Mouse (Mus musculus) spleen, postnatal 14 days (tissue): ENCODE measurements around the gene Mpp4.

Experiments used
- DNase-seq, 2 experiments: peaks; one replicate each; pipeline ENCODE4 v3.0.0; 2021 to 2022; ENCODE audit warnings: low spot score in 2 of 2

Gene Mpp4

DNA sequence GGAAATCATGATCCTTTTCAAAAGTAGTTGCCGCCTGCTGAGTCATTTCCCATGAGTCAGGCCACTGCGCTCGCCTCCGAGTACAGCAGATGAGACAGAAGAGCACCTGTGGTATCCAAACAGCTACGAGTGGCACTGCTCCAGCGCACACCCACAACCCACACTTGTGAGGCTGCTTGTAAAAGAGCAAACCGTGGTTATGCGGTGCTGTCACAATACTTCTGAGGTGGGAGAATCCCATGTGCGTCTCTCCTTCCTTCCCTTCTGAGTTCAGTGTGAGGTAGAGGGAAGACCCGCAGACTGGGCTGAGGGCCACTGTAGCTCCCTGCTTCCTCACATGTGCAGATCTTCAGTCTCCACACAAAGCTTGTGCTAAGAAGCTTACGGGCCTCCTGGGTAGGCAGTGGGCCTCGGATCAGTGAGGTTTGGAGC, at the start of gene Mpp4:
Gene Mpp4 (minus strand): TSS at position 360 of the 432 bp plus-strand sequence.
- no peak for DNase-seq

DNA sequence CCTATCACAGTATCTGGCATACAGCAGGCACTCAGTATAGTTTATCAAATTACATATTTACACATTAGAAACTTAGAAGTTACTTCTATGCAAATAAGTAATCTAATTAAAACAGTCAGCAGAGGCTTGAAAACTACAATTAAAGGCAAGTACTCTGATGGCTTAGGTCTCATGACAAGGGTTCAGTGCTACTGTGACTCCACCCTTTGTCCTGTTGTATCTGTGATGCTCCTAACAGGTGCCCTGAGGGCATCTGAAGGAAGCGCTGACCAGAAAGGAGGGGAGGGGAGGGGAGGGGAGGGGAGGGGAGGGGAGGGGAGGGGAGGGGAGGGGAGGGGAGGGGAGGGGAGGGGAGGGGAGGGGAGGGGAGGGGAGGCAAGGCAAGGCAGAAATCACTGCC, 49.8 kb upstream of the Mpp4 start:
- no peak for DNase-seq

DNA sequence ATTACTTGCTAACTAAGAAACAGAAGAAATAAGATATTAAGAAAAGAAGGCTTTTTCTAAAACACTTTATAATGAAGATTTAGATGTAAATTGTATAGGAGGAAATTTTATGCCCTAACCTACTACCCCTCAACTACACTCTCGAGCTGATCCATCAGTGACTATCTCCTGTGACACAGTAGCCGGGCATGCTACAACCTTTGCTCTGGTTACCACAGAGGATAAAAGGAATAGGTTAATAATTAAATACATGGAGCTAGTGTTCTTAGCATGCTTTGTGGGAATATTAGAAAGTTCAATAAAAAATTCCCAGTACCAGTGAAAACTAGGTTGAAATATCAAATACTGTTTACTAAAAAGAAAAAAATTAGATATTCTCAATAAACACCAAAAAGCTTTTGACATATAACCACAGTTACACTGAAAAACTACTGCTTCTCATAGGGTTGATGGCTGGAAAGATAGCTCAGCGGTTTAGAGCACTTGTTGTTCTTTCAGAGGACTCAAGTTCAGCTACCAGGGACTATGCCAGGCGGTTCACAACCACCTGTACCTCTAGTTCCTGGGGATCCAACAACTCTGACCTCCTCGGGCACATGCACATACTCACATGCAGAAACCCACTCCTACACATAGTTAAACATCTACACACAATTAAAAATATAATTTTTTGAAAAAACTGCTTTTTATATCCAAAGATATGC, 49.0 kb upstream of the Mpp4 start:
- no peak for DNase-seq

DNA sequence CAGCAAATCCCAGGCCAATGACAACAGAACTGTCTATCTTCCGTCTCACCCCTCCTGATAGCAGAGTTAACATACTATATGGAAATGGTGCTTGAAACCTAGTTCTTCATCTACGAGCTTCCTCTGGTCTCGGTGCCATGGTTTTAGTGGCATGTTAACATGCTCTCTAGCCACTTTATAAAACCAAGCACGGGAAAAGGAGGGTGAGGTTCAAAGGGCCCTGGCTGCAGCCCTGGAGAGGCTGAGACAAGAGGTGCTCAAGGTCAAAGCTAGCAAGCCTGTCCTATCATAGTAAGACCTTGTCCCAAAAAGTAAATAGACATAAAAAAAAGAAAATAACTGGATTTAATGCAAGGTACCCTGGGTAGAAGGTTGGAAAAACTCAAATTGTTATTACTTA, 48.5 kb upstream of the Mpp4 start:
- DNase-seq, result no peak

DNA sequence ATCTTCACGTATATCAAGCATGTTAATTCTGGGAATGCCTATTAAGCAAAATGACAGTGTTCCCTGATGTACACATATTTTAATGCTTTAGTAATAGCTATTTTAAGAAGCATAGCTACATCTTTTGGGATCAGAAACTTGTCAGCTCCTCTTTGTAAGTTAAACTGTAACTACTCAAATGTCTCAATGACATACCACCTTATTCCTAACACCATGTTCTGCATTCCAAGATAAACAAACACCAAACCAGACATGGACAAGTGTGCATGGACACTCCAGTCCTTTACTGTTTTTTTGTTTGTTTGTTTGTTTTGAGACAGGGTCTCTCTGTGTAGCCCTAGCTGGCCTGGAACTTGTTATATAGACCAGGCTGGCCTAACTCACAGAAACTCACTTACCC, 45.1 kb upstream of the Mpp4 start:
- DNase-seq, result no peak

DNA sequence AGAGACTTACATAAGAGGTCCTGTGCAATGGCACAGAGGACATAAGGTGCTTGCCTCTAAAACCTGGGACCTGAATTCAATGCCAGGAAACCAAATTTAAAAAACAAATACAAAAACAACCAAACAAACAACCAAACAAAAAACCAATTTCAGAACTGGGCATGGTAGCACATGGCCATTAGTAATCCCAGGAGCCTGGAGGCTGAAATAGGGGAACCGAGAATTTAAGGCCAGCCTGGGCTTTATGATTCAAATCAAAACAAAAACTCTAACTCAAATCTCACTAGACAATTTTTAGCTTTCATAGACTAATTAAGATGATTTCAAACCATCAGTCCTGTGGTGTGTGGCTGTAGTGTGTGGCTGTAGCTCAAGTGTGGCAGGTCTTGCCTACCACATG, 41.3 kb upstream of the Mpp4 start:
- DNase-seq, result no peak

DNA sequence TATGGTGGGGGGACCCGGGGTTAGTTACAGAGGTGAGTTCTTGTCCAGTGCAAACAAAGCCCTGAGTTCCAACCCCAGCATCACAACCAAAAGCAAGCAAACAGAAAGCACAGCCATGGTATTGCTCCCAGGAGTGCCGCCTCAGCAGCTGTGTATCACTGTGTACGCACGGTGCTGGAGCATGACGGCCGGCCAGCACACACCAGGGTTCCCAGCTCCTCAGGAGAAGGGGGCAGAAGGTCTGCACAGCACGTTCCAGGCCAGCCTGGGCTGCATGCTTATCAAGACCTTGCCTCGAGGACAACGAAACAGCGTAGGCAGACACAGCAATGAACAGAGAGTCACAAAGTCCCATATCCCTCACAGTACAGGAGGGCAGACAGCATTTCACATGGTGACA, 39.2 kb upstream of the Mpp4 start:
- DNase-seq, result no peak

DNA sequence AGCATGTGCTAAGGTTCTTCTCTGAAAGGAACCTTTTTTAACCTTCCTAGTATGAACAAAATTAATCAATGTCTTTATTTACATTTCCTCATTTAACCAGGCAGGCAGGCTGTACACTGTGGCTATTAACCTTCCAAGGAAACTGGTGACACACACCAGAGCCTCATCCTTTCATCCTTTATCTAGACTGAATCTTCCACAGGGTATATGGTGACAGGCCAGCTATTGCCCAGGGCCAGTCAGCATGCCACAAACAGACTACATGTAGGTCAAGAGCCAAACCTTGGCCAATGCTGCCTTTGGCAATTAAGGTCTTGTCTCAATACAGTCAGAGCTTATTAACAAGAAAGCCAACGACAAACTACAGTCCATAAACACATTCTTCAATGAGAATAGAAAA, 38.4 kb upstream of the Mpp4 start:
- no peak for DNase-seq

DNA sequence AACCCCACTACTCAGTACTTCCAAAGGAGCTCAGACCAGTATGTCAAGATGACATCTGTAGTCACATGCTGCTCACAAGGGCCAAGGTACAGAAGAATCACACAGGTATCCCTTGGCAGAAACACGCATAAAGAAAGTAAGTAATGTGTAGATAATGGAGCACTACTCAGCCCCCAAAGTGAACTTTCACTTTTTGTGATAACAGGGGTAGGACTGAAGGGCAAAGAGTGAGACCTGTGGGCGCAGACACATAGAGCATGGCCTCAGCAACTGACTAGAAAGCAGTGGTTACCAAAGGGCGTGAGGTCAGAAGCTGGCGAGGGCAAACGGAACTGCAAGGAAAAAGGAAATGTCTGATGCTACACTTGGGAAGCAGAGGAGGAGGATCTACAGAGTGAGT, 37.8 kb upstream of the Mpp4 start:
- no peak for DNase-seq

DNA sequence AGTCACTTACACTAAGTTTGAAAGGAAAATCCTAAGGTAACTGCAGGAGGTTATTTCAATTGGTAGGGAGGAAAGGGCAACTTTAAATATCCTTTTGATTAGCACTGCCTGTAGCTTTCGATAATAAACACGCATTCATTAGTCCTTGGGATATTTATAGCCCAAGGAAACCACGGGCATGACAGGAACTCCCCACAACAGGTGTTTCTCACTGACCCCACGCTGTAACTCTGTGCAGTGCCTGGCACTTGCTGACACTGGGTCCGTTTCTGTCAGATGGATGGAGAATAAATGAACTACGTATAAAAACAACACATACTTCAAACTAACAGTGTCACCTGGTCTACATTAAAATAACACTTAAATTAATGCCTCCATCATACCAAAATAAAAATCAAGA, 31.8 kb upstream of the Mpp4 start:
- DNase-seq, result no peak

DNA sequence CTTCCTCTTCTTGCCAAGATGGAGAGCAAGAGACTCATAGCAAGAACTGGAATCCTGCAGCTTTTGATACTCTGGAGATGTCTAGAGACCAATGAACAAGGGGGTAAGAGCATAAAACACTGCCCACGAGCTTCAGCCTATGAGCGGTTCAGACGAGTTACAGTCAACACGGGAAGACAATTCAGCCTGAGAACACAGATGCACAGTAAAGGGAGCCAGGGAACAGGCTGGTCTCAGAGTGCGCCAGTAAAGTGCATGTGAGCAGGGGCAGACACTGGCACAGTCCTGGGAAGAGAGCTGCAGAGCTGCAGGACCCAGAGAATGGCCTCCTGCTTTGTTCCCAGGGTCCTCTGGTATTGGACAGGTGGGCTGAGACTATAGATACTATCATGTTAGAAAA, 24.6 kb upstream of the Mpp4 start:
- no peak for DNase-seq

DNA sequence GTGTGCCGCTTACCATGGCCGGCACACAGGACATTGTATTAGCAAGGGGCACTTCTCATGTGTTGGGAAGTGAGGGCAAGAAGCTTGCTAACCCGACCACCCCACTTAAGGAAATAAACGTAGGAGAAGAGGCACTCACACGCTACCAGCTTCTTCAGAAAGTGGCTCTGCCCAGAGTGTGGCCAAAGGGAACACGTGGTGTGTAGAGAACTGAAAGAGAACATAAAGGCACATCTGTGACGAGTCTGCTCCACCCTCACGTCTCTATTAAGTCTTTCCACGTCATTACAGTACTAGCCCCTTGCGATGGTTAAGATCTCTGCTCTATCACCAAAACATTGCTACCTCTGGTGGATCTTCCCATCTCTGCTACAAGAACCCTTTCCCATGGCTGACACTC, 23.1 kb upstream of the Mpp4 start:
- DNase-seq, result no peak

DNA sequence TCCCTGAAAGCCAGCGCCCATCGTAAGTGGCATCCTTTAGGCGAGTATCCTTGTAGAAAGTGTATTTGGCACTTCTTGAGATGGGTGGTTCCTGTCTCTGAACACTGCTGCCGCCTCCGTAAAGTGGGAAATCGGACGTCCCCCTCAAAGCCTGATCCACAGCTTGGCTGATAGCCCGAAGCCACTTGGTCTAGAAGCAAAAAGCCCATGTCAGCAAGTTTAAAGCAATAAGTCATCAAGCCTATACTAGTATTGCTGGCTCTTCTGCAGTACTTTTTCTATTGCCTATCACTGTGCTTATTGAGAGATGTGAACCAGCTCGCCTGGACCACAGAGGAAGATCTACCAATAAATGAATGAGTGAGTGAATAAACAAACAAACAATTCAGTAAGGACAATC, 22.2 kb upstream of the Mpp4 start:
- no peak for DNase-seq

DNA sequence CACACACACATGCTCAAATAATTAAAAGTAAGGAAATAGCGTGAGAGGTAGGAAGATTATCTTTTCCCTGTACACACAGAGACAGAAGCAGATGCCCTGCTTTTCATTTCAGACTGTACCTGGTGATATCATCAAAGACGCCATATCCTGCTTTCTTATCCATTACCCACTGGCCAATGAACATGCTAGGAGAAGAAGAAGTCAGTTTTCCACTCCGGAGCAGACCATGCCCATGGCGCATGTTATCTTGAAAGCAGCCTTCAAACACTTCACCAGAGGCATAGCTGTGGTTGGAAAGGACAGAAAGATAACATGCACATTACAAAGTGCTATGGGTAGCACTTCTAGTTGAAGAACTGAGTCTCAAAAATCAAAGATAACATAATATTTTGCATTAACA, 19.9 kb upstream of the Mpp4 start:
- no peak for DNase-seq

DNA sequence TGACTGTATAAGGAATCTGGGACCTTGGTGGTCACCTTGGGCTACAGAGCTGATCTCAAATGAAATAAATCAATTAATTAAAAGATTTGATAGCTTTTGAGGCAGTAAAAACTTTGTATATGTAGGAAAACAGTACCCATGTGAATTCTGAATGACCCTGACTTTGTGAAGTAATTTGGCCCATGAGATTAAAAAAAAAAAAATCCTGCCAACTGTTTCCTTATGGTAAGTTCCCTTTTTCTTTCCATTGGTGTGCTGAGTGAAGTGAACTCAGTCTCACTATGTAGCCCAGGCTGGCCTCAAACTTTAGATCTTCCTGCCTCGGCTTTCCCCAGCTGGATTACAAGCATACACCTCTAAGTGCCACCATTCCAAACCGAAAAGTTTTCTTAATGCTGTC, 19.2 kb upstream of the Mpp4 start:
- no peak for DNase-seq

DNA sequence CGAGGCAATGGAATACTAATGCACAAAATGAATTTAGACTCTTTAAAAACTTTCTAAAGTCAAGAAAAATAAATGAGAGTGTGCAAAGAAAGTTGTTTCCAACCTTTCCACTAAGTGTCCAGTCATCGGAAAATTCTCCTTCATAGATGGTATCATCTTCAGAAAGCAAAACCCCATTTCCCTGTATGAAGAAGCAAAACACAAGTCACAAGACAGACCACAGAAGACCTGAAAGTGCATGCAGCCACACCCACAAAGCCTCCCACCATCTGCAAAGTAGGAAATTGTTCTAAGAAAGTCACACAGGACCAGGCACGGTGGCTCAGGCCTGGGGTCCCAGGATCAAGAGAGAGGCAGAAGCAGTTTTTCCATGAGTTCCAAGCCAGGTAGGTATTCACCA, 16.8 kb upstream of the Mpp4 start:
- DNase-seq, result no peak

DNA sequence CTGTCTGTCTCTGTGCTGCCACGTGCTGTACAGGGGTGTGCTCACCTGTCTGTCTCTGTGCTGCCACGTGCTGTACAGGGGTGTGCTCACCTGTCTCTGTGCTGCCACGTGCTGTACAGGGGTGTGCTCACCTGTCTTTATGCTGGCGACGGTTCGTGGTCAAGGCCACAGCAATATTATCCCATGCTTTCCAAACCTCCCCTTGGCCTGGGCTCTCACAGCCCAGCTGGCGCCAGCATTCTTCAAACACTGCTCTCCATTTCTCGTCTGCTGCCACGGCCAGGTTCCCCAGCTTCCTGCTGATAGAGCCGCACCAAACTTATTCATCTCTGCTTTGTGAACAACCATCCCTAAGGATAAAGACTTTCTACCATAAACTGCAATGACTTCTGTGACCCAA, 15.2 kb upstream of the Mpp4 start:
- no peak for DNase-seq

DNA sequence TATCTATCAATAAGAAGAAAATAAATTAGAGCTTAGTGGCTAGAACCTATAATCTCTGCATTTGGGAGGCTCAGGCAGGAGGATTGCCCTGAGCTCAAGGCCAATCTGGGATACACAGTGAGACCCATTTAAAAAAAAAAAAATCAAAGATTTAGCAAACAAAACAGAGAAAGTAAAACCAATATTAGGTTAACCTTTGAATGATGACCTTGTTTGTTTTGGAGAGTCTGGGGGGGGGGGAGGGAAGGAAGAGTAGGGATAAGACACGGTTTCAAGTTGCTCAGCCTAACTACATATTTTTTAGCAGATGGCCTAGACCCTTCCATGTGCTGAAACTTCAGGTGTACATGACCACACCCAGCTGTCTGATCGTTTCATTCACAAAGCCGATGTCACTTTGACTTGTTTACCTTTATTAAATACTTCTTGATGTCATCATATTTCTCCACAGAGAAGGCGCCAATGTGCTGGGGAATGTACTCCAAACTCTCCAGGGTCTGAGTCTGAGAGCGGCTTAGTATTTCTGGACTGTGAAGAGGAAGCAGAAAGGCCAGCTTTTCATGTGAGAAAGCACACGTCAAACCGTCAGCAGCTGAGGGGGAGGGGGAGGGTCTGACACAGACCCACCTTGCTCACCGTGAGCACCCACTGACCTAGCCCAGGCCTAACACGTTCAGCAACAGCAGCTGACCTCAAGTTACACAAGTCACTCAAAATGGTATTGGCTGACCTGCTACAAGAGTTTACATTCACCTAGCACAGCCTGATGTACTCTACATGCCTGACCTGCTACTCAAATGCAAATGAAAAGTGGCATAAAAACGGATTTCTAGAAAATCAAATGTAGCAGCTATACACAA, 11.6 kb upstream of the Mpp4 start:
- no peak for DNase-seq

DNA sequence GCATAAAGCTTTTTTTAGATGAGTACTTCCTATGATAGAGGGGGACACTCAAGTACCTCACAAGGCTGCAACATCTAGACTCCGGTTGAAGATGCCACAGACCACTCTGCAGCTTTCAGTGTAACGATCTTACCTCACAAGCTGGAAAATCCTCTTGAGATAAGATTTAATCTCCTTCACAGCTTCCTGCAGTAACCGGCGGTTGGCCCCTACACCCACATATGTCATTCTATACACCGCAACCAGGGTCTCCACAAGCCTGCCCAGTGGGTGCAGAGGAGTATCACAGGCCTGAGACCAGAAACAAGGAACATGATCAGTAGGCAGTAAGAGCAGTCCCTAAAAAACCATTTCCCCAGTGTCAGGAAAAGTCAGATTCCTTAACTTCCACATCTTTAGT, 9.8 kb upstream of the Mpp4 start:
- DNase-seq, result no peak

DNA sequence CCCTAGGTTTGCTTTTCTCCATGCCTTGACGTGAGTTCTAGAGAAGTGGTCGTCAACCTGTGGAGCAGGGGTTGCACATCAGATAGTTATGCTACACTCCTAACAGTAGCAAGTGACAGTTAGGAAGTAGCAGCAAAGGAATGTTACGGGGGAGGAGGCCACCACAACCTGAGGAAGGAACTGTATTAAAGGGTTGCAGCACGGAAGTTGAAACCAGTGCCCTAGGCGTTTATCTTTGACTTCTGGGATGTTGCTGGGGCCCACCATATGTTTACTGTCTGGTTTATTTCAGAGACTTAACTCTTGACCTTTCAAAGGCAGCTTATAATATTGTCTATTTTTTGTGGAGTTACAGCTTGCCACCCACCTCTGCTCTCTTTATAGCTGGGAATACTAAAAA, 8.7 kb upstream of the Mpp4 start:
- no peak for DNase-seq

DNA sequence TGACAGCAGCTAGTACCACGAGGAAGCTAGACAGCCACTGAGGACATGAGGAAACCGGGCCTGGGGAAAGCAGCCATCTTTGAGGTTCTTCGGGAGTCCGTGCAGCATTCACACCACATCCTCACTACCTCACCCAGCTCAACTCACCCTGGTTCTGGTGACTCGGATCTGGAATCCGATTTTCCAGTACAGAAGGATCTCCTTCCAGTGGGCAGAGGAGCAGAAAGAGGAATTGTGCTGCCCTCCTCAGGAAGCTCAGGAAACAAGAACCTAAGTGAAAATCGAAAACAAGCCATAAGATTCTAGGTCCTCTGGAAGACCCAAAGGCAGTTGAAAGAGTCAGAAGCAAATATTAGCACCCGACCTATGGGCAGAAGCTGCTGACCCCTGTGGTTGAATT, 7.1 kb upstream of the Mpp4 start:
- DNase-seq, result no peak

DNA sequence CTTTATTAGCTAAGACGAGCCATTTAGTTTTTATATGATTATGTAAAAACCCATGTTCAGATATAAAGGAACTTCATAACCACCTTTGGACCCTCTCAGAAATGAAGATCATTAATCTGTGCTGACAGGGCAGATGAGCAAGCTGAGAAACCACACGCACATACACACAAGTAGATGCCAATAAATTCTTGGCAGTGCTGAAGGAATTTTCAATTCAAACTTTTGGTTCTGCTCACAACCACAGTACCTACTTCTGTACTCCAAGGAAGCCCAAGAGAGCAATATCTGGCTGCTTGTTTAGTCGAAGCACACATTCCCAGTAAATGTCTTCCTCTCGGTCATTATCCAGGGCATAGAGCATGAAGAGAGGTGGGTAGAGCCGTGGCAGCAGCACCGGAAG, 6.4 kb upstream of the Mpp4 start:
- DNase-seq, result no peak

DNA sequence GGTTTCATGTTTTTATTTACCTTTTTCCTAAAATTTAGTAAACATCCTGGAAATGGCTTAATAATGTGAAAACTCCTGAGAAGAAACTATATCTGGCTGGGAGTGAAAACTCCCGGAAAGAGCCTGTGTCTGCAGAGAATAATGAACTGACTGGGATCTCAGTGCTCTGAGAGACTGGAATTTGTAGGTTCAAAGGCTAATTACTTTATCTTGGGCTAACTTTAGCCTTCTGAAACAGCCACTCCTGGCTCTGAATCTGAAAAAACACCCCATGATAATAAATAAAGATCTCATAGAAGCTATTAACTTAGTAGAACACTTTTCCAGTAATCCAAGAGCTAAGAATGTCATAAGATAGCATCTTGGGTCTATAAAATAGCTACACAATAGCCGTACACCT, 5.4 kb upstream of the Mpp4 start:
- DNase-seq, result no peak
